ENCODE assay signal across 22 mouse cellular contexts in the genomic region with DNA sequence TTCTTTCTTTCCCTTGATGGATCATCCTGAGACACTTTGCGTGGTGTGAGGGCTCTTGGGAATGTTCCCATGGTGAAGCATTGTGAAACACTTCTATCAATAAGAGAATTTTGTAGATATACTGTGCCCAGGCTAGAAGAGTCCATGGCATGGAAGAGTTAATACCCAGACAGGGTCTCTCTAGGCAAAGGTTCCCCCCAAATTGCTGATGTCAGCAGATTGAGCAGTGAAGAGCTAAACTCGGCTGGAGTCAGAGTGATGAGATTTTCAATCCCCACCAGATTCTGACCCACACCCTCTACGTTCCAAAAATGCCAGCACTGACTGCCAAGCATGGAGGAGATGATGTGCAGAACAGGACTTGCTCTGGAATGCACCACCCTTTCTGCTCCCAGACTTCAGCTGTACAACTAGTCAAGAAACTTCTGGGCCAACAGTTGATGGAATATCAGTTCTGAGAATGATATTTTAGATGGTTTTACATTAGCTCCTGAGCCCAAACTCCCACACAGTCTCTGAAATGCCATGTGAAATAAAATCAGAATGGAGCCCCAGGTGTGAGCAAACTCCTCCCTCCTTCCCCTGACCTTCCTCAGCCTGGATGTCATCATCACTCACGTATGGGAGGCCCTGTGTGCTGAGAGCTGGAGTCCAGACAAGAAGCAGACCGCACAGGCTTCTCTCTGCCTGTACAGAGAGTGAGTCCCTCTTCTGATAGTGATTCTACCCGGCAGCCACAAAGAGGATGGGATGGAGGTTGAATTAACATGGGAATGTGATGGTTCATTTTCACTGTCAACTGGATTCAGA.
DNase-seq lines count a peak whose midpoint lies in the region; ATAC-seq and TF ChIP-seq lines count a peak whose summit lies in the region.
"Had no signal": no experiment of that assay in that cellular context is flagged by ENCODE, and none has a peak within 500 bp of the region (broad histone marks: within the 10 kb centered on the region; RNA-seq: fewer than 3 reads in every experiment).

No protein-coding gene starts in this region.

- H3K27ac ChIP-seq in heart, postnatal 0 days (ENCODE audit: low read depth) = no peak overlapping the region
- H3K27ac ChIP-seq in ES-E14 (ENCODE audit: insufficient read depth, low read depth, low read length, poor library complexity, severe bottlenecking) = no peak overlapping the region
- H3K27ac ChIP-seq in forebrain, postnatal 0 days (ENCODE audit: low read depth, low read length) = no peak overlapping the region
- H3K27ac ChIP-seq: forebrain, embryonic 15.5 days; hindbrain, embryonic 13.5 days; limb, embryonic 15.5 days; liver, embryonic 14.5 days; neural tube, embryonic 13.5 days had no signal

- in situ Hi-C loops in ES-E14 (cut with MboI; ENCODE audit: low sequenced_read_pairs in 2 of 2, unreplicated experiment in 2 of 2) = no loop called here

- peak; percentile 63; the same call in 1 of the 2 replicates for ATAC-seq in heart, postnatal 0 days (ENCODE audit: insufficient read depth, low read depth)
- no peak for ATAC-seq in frontal cortex, adult (ENCODE audit: low TSS enrichment)
- no peak for ATAC-seq in forebrain, postnatal 0 days
- ATAC-seq: forebrain, embryonic 15.5 days; midbrain, embryonic 16.5 days had no signal

- H3K9ac ChIP-seq in heart, postnatal 0 days (replicated peaks; ENCODE audit: low read depth, low read length) = no peak overlapping the region
- H3K9ac ChIP-seq in ES-E14 (ENCODE audit: insufficient read depth, low read depth, low read length, poor library complexity, severe bottlenecking) = no peak overlapping the region
- no peak overlapping the region for H3K9ac ChIP-seq in forebrain, postnatal 0 days
- H3K9ac ChIP-seq: forebrain, embryonic 15.5 days; hindbrain, embryonic 13.5 days; limb, embryonic 15.5 days; liver, embryonic 14.5 days; neural tube, embryonic 13.5 days had no signal

- H3K4me2 ChIP-seq in heart, postnatal 0 days (ENCODE audit: low read depth, low read length) = no peak overlapping the region
- no peak overlapping the region for H3K4me2 ChIP-seq in forebrain, postnatal 0 days (ENCODE audit: low read depth)
- H3K4me2 ChIP-seq: forebrain, embryonic 15.5 days; heart, embryonic 11.5 days; hindbrain, embryonic 13.5 days; limb, embryonic 15.5 days; neural tube, embryonic 13.5 days had no signal

- intact Hi-C loops in heart, postnatal 36 days (cut with DNase I) = no loop called here

- 0 out of 2 replicates have a peak, but pooled peaks cover 8% of the 10 kb centered on the region for H3K4me1 ChIP-seq in heart, postnatal 0 days (ENCODE audit: control insufficient read depth, insufficient read depth)
- H3K4me1 ChIP-seq in ES-E14 (ENCODE audit: control insufficient read depth in 2 of 2, insufficient read depth in 2 of 2, low read length in 2 of 2, poor library complexity in 1 of 2) = no peaks in the 10 kb centered on the region
- no peaks in the 10 kb centered on the region for H3K4me1 ChIP-seq in forebrain, postnatal 0 days (ENCODE audit: insufficient read depth)
- H3K4me1 ChIP-seq: forebrain, embryonic 15.5 days had no signal

- no peaks in the 10 kb centered on the region for H3K36me3 ChIP-seq in heart, postnatal 0 days (replicated peaks; ENCODE audit: control insufficient read depth, insufficient read depth, low read length)
- H3K36me3 ChIP-seq in ES-E14 (ENCODE audit: control insufficient read depth, insufficient read depth, low read length, poor library complexity, severe bottlenecking) = no peaks in the 10 kb centered on the region
- no peaks in the 10 kb centered on the region for H3K36me3 ChIP-seq in forebrain, postnatal 0 days (ENCODE audit: insufficient read depth)
- H3K36me3 ChIP-seq: forebrain, embryonic 15.5 days; hindbrain, embryonic 13.5 days; limb, embryonic 15.5 days; neural tube, embryonic 13.5 days had no signal

- no peaks in the 10 kb centered on the region for H3K27me3 ChIP-seq in heart, postnatal 0 days (ENCODE audit: control insufficient read depth, insufficient read depth, low read length)
- no peaks in the 10 kb centered on the region for H3K27me3 ChIP-seq in forebrain, postnatal 0 days (ENCODE audit: insufficient read depth, low read length)
- H3K27me3 ChIP-seq: forebrain, embryonic 15.5 days; hindbrain, embryonic 13.5 days; limb, embryonic 15.5 days; neural tube, embryonic 13.5 days had no signal

- no peak overlapping the region for H3K4me3 ChIP-seq in heart, postnatal 0 days (ENCODE audit: low read depth, low read length)
- H3K4me3 ChIP-seq in ES-E14 (ENCODE audit: insufficient read depth in 1 of 2, low read depth in 1 of 2, low read length in 2 of 2, poor library complexity in 1 of 2, severe bottlenecking in 1 of 2) = no peak overlapping the region
- no peak overlapping the region for H3K4me3 ChIP-seq in forebrain, postnatal 0 days (ENCODE audit: low read depth, low read length)
- H3K4me3 ChIP-seq: forebrain, embryonic 15.5 days; hindbrain, embryonic 13.5 days; limb, embryonic 15.5 days; myocyte; neural tube, embryonic 13.5 days had no signal

- DNase-seq in heart, postnatal 0 days (ENCODE audit: low spot score) = peak; percentile 57
- no peak for DNase-seq in heart, postnatal 36 days
- DNase-seq in lung, postnatal 25 days (ENCODE audit: low spot score) = peak; percentile 7
- no peak for DNase-seq in lung, postnatal 14 days
- no peak for DNase-seq in ES-E14 (ENCODE audit: low read depth, low spot score)
- DNase-seq in brain, adult 2 months (ENCODE audit: low read depth, low spot score) = peak; percentile 8
- no peak for DNase-seq in forebrain, postnatal 0 days
- DNase-seq: adrenal gland, postnatal 25 days; cerebellum, adult 9-10 months; gastrocnemius, postnatal 14 days; kidney, adult 9 months; kidney, postnatal 14 days; left cerebral cortex, postnatal 4 days had no signal

- WGBS in heart, postnatal 0 days = 30% methylated on average over 6 of the region's 6 CpGs
- WGBS in forebrain, postnatal 0 days = 75% methylated on average over 6 of the region's 6 CpGs

- no peak for TF ChIP-seq CTCF in heart, postnatal 0 days (IDR thresholded peaks at IDR 0.05; ENCODE audit: low read depth)
- no peak for TF ChIP-seq CTCF in forebrain, postnatal 0 days (IDR thresholded peaks at IDR 0.05; ENCODE audit: low read depth)

- no peak for TF ChIP-seq EP300 in heart, postnatal 0 days (IDR thresholded peaks at IDR 0.05; ENCODE audit: low read depth)

- H3K9me3 ChIP-seq in heart, postnatal 0 days (replicated peaks; ENCODE audit: control insufficient read depth, low read length) = no peaks in the 10 kb centered on the region
- no peaks in the 10 kb centered on the region for H3K9me3 ChIP-seq in ES-E14 (ENCODE audit: control insufficient read depth, insufficient read depth, low read depth, low read length)
- no peaks in the 10 kb centered on the region for H3K9me3 ChIP-seq in forebrain, postnatal 0 days (ENCODE audit: low read length)
- H3K9me3 ChIP-seq: forebrain, embryonic 15.5 days; hindbrain, embryonic 13.5 days; limb, embryonic 15.5 days; neural tube, embryonic 13.5 days had no signal

TF ChIP-seq in ES-E14, 5 proteins besides CTCF, POLR2A, EP300 and RAD21:
- TF ChIP-seq MAFK (IDR thresholded peaks at IDR 0.05; ENCODE audit: insufficient read depth, low read depth, low read length) (peak; percentile 85), HCFC1 (IDR thresholded peaks at IDR 0.05; ENCODE audit: borderline replicate concordance, insufficient read depth, low read length) (no peak), ZC3H11A (IDR thresholded peaks at IDR 0.05; ENCODE audit: borderline replicate concordance, low read depth, low read length) (no peak)

Comparison
In these comparisons a context has a peak if more than half of its experiments do, and no peak if none do; other contexts are left out.
1. DNase-seq: peak in heart, postnatal 0 days (single experiment), lung, postnatal 25 days (single experiment) and brain, adult 2 months (single experiment); none in heart, postnatal 36 days (0 of 2), lung, postnatal 14 days (single experiment), ES-E14 (single experiment) and forebrain, postnatal 0 days (single experiment).